Mouse (Mus musculus): ENCODE results near the gene A930018P22Rik. TPM values are rescaled to one million over a fixed set of nuclear protein-coding genes. Genes with fewer than 3 reads are reported as not detected.

The A930018P22Rik gene
- 0.20 TPM in 1 of 2 replicates, not detected in the other for polyA plus RNA-seq (2012; rRNA removed)

DNA sequence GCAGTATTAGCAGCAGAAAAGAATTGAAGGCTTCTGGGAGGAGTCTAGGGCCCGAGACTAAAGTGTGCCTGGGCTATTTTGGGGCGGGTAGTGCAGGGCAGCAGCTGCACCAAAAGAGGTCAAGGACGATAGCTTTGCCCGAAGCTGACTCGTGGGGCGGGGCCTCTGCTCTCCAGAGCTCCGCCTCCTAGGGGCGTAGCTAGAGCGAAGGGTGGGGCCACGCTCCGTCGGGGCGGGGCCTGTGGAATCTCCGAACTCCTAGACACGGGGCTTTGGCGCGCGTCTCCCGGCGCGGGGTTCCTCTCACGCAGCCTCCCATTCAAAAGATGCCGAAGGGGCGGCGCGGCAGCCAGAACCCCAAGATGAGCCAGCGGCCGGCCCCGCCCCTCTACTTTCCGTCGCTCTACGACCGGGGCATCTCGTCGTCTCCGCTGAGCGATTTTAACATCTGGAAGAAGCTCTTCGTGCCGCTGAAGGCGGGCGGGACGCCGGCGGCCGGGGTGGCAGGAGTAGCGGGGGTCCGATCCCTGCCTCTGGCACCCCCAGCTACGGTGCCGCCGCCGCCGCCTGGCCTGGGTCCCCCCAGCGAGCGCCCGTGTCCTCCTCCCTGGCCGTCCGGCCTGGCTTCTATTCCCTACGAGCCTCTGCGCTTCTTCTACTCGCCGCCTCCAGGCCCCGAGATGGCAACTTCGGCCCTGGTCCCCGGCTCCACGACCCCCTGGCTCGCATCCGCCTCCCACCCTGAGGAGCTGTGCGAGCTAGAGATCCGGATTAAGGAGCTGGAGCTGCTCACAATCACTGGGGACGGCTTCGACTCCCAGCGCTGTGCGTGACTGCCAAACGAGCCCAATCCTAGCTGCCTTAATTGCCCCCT is at the start of gene A930018P22Rik:
Gene A930018P22Rik (plus strand): TSS at position 265 of the 874 bp plus-strand sequence.

DNA sequence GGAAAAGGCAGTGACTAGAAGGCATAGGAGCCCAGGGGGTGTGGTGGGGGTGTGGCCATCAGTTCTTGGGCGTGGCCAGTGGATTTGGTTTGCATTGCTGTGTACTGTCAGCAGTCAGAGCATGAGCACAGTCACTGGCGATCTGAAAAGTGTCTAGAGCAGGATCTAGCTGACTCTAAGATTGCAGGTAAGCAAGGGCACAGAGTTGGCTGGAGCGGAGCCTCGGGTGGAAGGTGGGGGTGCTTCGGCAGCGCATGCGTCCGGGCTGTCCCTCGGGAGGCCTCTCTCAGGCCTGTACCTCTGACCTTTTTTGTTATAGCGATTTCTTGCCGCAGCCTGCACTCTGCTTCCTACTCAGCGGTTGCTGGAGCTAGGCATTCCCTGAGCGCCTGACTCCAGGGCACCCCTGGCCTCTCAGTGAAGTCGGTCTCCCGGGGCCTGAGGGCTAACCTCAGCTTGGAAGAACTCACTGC is 26.8 kb upstream of the A930018P22Rik start, which contains the start of gene Cd59a:
Gene Cd59a (plus strand): TSS at position 61 of the 473 bp plus-strand sequence.

Other genes starting within 250 kb of the A930018P22Rik start
- gene Lmo2, start 164.8 kb upstream of the A930018P22Rik start, polyA plus RNA-seq (2012; rRNA removed) = 11.8 and 12.7 TPM in 2 replicates
- gene Fbxo3, start 95.0 kb upstream of the A930018P22Rik start, polyA plus RNA-seq (2012; rRNA removed) = 7.7 and 9.1 TPM in 2 replicates
- not detected in 2 replicates for gene 4931422A03Rik, start 94.4 kb upstream of the A930018P22Rik start, polyA plus RNA-seq (2012; rRNA removed)
- not detected in 2 replicates for gene Gm10912, start 56.9 kb upstream of the A930018P22Rik start, polyA plus RNA-seq (2012; rRNA removed)
- not detected in 2 replicates for gene Gm10799, start 54.2 kb upstream of the A930018P22Rik start, polyA plus RNA-seq (2012; rRNA removed)
- gene Cd59b, start 52.9 kb upstream of the A930018P22Rik start, polyA plus RNA-seq (2012; rRNA removed) = 1.2 and 2.2 TPM in 2 replicates
- gene Cd59a, start 27.0 kb upstream of the A930018P22Rik start, polyA plus RNA-seq (2012; rRNA removed) = 5.9 and 6.8 TPM in 2 replicates